17 mouse cellular contexts compared by ENCODE assay signal in the genomic region with DNA sequence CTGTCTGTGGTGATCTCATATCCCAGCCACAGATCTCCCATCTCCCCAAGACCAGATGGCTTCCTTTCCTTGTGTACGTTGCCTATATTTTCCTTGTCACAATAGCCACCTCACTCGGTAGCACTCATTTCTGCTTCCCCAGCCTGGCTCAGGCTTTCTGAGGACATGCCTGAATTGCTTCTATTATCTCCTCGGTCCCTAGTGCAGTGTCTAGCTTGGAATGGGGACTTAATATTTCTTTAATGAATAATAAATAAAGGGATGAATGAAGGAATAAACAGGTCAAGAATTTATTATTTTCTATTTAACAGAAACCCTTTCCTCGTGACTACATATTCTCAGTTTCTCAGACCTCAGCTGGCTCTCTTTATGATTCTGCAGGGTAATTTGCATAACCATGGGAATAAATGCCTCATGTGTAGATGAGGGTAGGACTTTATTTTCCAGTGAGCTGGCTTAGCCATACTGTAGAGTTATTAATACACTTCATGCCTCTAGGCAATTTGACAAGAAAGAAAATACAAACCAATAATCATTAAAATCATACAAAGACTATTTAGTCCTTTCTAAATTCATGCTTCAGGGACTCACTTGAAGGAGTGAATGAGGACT.
DNase-seq lines count a peak whose midpoint lies in the region; ATAC-seq and TF ChIP-seq lines count a peak whose summit lies in the region.
"Had no signal": no experiment of that assay in that cellular context is flagged by ENCODE, and none has a peak within 500 bp of the region (broad histone marks: within the 10 kb centered on the region; RNA-seq: fewer than 3 reads in every experiment).

No protein-coding gene starts in this region.

- H3K36me3 ChIP-seq in forebrain, embryonic 10.5 days (replicated peaks), result no peaks in the 10 kb centered on the region
- H3K36me3 ChIP-seq in forebrain, postnatal 0 days (ENCODE audit: insufficient read depth), result no peaks in the 10 kb centered on the region
- no peaks in the 10 kb centered on the region for H3K36me3 ChIP-seq in CH12.LX (replicated peaks in 1 of 2; ENCODE audit: control insufficient read depth in 1 of 2, insufficient read depth in 1 of 2, low read length in 1 of 2)
- H3K36me3 ChIP-seq in hindbrain, embryonic 13.5 days, result no peaks in the 10 kb centered on the region
- H3K36me3 ChIP-seq in midbrain, embryonic 15.5 days (replicated peaks), result no peaks in the 10 kb centered on the region
- H3K36me3 ChIP-seq: liver, embryonic 15.5 days had no signal

- DNase-seq in forebrain, embryonic 10.5 days (ENCODE audit: extremely low spot score, low spot score), result no peak
- no peak for DNase-seq in forebrain, postnatal 0 days
- DNase-seq in CH12.LX (ENCODE audit: extremely low read depth), result no peak
- no peak for DNase-seq in yolk sac, embryonic 10.5 days (ENCODE audit: low spot score)
- no peak for DNase-seq in layer of hippocampus, adult 18-20 months (ENCODE audit: low spot score in 2 of 2)
- DNase-seq: cerebellum, adult 11 months; cerebellum, postnatal 25 days; heart, postnatal 14 days; kidney, postnatal 4 days; retina, postnatal 1 day had no signal

- no peak overlapping the region for H3K9ac ChIP-seq in forebrain, postnatal 0 days
- no peak overlapping the region for H3K9ac ChIP-seq in CH12.LX (ENCODE audit: insufficient read depth, low read depth)
- H3K9ac ChIP-seq in hindbrain, embryonic 13.5 days, result no peak overlapping the region
- H3K9ac ChIP-seq in midbrain, embryonic 15.5 days, result no peak overlapping the region
- H3K9ac ChIP-seq: liver, embryonic 15.5 days had no signal

- H3K27me3 ChIP-seq in forebrain, embryonic 10.5 days (ENCODE audit: poor library complexity, severe bottlenecking), result peaks cover 9% of the 10 kb centered on the region
- H3K27me3 ChIP-seq in forebrain, postnatal 0 days (ENCODE audit: insufficient read depth, low read length), result no peaks in the 10 kb centered on the region
- H3K27me3 ChIP-seq in CH12.LX (replicated peaks), result no peaks in the 10 kb centered on the region
- H3K27me3 ChIP-seq in hindbrain, embryonic 13.5 days, result no peaks in the 10 kb centered on the region
- H3K27me3 ChIP-seq in midbrain, embryonic 15.5 days (replicated peaks), result no peaks in the 10 kb centered on the region
- H3K27me3 ChIP-seq: liver, embryonic 15.5 days had no signal

- TF ChIP-seq RAD21 in CH12.LX (IDR thresholded peaks at IDR 0.05; ENCODE audit: low read depth, low read length), result no peak

- ATAC-seq in forebrain, postnatal 0 days, result no peak
- ATAC-seq in hindbrain, embryonic 13.5 days (ENCODE audit: low FRiP score), result peak; percentile 63
- ATAC-seq in midbrain, embryonic 15.5 days (replicated peaks), result peak; percentile 61; the same call in 1 of the 2 replicates
- no peak for ATAC-seq in megakaryocyte-erythroid progenitor cell, adult 5-6 weeks (replicated peaks; ENCODE audit: low FRiP score, low TSS enrichment, poor library complexity, severe bottlenecking)
- ATAC-seq: CD4-positive, CD25-positive, alpha-beta regulatory T cell, adult 4 months had no signal

- no peaks in the 10 kb centered on the region for H3K79me2 ChIP-seq in CH12.LX (replicated peaks; ENCODE audit: control insufficient read depth, extremely low read depth, insufficient read depth, poor library complexity, severe bottlenecking)

- TF ChIP-seq EP300 in CH12.LX (IDR thresholded peaks at IDR 0.05; ENCODE audit: low read length), result 0 out of 2 replicates have a peak, but pooled peaks have one; percentile 18

- H3K4me1 ChIP-seq in forebrain, embryonic 10.5 days, result peaks cover 30% of the 10 kb centered on the region
- H3K4me1 ChIP-seq in forebrain, postnatal 0 days (ENCODE audit: insufficient read depth), result no peaks in the 10 kb centered on the region
- peaks cover 0 to 11% of the 10 kb centered on the region in 2 experiments; a peak in 1 of 4 replicates for H3K4me1 ChIP-seq in CH12.LX (ENCODE audit: control insufficient read depth in 1 of 2, insufficient read depth in 2 of 2)
- H3K4me1 ChIP-seq in hindbrain, embryonic 13.5 days (replicated peaks), result peaks cover 33% of the 10 kb centered on the region
- H3K4me1 ChIP-seq in midbrain, embryonic 15.5 days, result peaks cover 15% of the 10 kb centered on the region; the same call in 1 of the 2 replicates

- TF ChIP-seq CTCF in forebrain, postnatal 0 days (IDR thresholded peaks at IDR 0.05; ENCODE audit: low read depth), result no peak
- TF ChIP-seq CTCF in CH12.LX (conservative IDR thresholded peaks at IDR 0.05 in 1 of 2, IDR thresholded peaks at IDR 0.05 in 1 of 2; ENCODE audit: low read depth in 2 of 2, low read length in 2 of 2), result no peak

- H3K4me2 ChIP-seq in forebrain, postnatal 0 days (ENCODE audit: low read depth), result no peak overlapping the region
- no peak overlapping the region for H3K4me2 ChIP-seq in CH12.LX (ENCODE audit: insufficient read depth, low read depth, poor library complexity, severe bottlenecking)
- no peak overlapping the region for H3K4me2 ChIP-seq in hindbrain, embryonic 13.5 days
- no peak overlapping the region for H3K4me2 ChIP-seq in midbrain, embryonic 15.5 days
- H3K4me2 ChIP-seq: heart, embryonic 11.5 days; liver, embryonic 15.5 days had no signal

- 0 out of 2 replicates have a peak overlapping the region, but pooled peaks have one; percentile 20 for H3K27ac ChIP-seq in forebrain, embryonic 10.5 days
- H3K27ac ChIP-seq in forebrain, postnatal 0 days (ENCODE audit: low read depth, low read length), result no peak overlapping the region
- H3K27ac ChIP-seq in CH12.LX (ENCODE audit: insufficient read depth, low read depth), result no peak overlapping the region
- peak overlapping the region; percentile 78 for H3K27ac ChIP-seq in hindbrain, embryonic 13.5 days
- H3K27ac ChIP-seq in midbrain, embryonic 15.5 days, result no peak overlapping the region
- H3K27ac ChIP-seq: liver, embryonic 15.5 days had no signal

- dilution Hi-C loops in CH12.LX (cut with MboI; ENCODE audit: extremely low pct_ligation_motif_present, extremely low pct_unique_long_range_greater_than_20kb, low sequenced_read_pairs), result no loop called here

- no peak overlapping the region for H3K4me3 ChIP-seq in forebrain, embryonic 10.5 days
- H3K4me3 ChIP-seq in forebrain, postnatal 0 days (ENCODE audit: low read depth, low read length), result no peak overlapping the region
- no peak overlapping the region for H3K4me3 ChIP-seq in CH12.LX (replicated peaks in 1 of 3; ENCODE audit: low read depth in 2 of 3, low read length in 2 of 3, poor library complexity in 1 of 3)
- H3K4me3 ChIP-seq in hindbrain, embryonic 13.5 days, result no peak overlapping the region
- H3K4me3 ChIP-seq in midbrain, embryonic 15.5 days, result no peak overlapping the region
- H3K4me3 ChIP-seq: erythroblast, embryonic 14.5 days; liver, embryonic 15.5 days had no signal

- in situ Hi-C loops in CH12.LX (cut with MboI; ENCODE audit: low pct_ligation_motif_present, low pct_unique_long_range_greater_than_20kb, low sequenced_read_pairs), result no loop called here

- no peaks in the 10 kb centered on the region for H3K9me3 ChIP-seq in forebrain, embryonic 10.5 days
- no peaks in the 10 kb centered on the region for H3K9me3 ChIP-seq in forebrain, postnatal 0 days (ENCODE audit: low read length)
- H3K9me3 ChIP-seq in CH12.LX (replicated peaks; ENCODE audit: low read length), result no peaks in the 10 kb centered on the region
- no peaks in the 10 kb centered on the region for H3K9me3 ChIP-seq in hindbrain, embryonic 13.5 days
- no peaks in the 10 kb centered on the region for H3K9me3 ChIP-seq in midbrain, embryonic 15.5 days
- H3K9me3 ChIP-seq: liver, embryonic 15.5 days had no signal

- no peak for TF ChIP-seq POLR2A in CH12.LX (IDR thresholded peaks at IDR 0.05; ENCODE audit: low read depth, low read length)

- WGBS in forebrain, embryonic 10.5 days, result 81% methylated on average over 4 of the region's 4 CpGs
- WGBS in forebrain, postnatal 0 days, result 17% methylated on average over 4 of the region's 4 CpGs
- 20% methylated on average over 4 of the region's 4 CpGs for WGBS in hindbrain, embryonic 13.5 days
- WGBS in midbrain, embryonic 15.5 days, result 22% methylated on average over 4 of the region's 4 CpGs

TF ChIP-seq in CH12.LX, 34 proteins besides CTCF, POLR2A, EP300 and RAD21:
- no peak for TF ChIP-seq MYC (IDR thresholded peaks at IDR 0.05; ENCODE audit: low read depth, low read length)
- no peak for TF ChIP-seq KAT2A (IDR thresholded peaks at IDR 0.05; ENCODE audit: insufficient replicate concordance, low read length)
- TF ChIP-seq UBTF (IDR thresholded peaks at IDR 0.05; ENCODE audit: low read depth, low read length), result no peak
- TF ChIP-seq TCF12 (IDR thresholded peaks at IDR 0.05; ENCODE audit: low read depth, low read length), result no peak
- no peak for TF ChIP-seq BHLHE40 (IDR thresholded peaks at IDR 0.05; ENCODE audit: low read depth, low read length)
- TF ChIP-seq MAX (IDR thresholded peaks at IDR 0.05; ENCODE audit: low read length), result no peak
- no peak for TF ChIP-seq RCOR1 (conservative IDR thresholded peaks at IDR 0.05; ENCODE audit: low read depth, low read length)
- no peak for TF ChIP-seq MEF2A (IDR thresholded peaks at IDR 0.05; ENCODE audit: borderline replicate concordance, low read depth, low read length)
- TF ChIP-seq PAX5 (IDR thresholded peaks at IDR 0.05; ENCODE audit: low read length), result no peak
- no peak for TF ChIP-seq IRF4 (IDR thresholded peaks at IDR 0.05; ENCODE audit: low read depth, low read length)
- no peak for TF ChIP-seq SIN3A (IDR thresholded peaks at IDR 0.05; ENCODE audit: low read length)
- TF ChIP-seq JUN (IDR thresholded peaks at IDR 0.05; ENCODE audit: insufficient read depth, low read depth, low read length), result no peak
- TF ChIP-seq ZKSCAN1 (IDR thresholded peaks at IDR 0.05; ENCODE audit: borderline replicate concordance, low read depth, low read length), result no peak
- no peak for TF ChIP-seq ZMIZ1 (IDR thresholded peaks at IDR 0.05; ENCODE audit: low read depth, low read length)
- no peak for TF ChIP-seq CHD1 (IDR thresholded peaks at IDR 0.05; ENCODE audit: low read depth, low read length)
- no peak for TF ChIP-seq HCFC1 (IDR thresholded peaks at IDR 0.05; ENCODE audit: low read depth, low read length)
- no peak for TF ChIP-seq USF1 (IDR thresholded peaks at IDR 0.05; ENCODE audit: low read depth, low read length)
- no peak for TF ChIP-seq MAZ (IDR thresholded peaks at IDR 0.05; ENCODE audit: low read depth, low read length)
- no peak for TF ChIP-seq MXI1 (IDR thresholded peaks at IDR 0.05; ENCODE audit: low read depth, low read length)
- TF ChIP-seq ZNF384 (IDR thresholded peaks at IDR 0.05; ENCODE audit: low read depth, low read length), result no peak

Comparison
In these comparisons a context has a peak if more than half of its experiments do, and no peak if none do; other contexts are left out.
1. H3K27ac ChIP-seq: peak in forebrain, embryonic 10.5 days (single experiment) and hindbrain, embryonic 13.5 days (single experiment); none in forebrain, postnatal 0 days (single experiment), CH12.LX (single experiment) and midbrain, embryonic 15.5 days (single experiment).
2. ATAC-seq: peak in hindbrain, embryonic 13.5 days (single experiment) and midbrain, embryonic 15.5 days (single experiment); none in forebrain, postnatal 0 days (single experiment) and megakaryocyte-erythroid progenitor cell, adult 5-6 weeks (single experiment).